Mouse (Mus musculus): ENCODE results near the gene Spef2.

The Spef2 gene

DNA sequence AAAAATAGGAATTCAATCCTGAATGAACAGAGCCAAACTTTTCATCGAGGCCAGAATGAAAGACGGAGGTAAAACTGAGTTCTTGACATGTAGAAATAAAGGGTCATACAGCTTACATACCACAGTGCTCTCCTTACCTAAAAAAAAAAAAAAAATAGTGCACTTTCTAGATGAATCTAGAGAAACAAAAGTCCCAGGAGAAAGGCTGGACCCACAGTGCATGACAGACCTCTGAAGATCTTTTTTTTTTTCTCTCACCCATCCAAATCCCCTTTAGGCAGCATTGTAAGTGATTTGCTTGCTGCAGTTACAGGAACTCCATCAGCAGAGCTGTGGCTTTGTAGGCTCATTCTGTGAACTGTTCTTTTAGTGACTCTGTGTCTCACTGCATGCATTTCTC, 199.7 kb downstream of the Spef2 start:
- DNase-seq (ENCODE audit: low spot score in 2 of 2), result no peak

- no peak for DNase-seq (ENCODE audit: low spot score in 2 of 2)
These were observed 213.5 kb downstream of the Spef2 start for GRCm38 (mm10) chr15:9535200-9535599.

DNA sequence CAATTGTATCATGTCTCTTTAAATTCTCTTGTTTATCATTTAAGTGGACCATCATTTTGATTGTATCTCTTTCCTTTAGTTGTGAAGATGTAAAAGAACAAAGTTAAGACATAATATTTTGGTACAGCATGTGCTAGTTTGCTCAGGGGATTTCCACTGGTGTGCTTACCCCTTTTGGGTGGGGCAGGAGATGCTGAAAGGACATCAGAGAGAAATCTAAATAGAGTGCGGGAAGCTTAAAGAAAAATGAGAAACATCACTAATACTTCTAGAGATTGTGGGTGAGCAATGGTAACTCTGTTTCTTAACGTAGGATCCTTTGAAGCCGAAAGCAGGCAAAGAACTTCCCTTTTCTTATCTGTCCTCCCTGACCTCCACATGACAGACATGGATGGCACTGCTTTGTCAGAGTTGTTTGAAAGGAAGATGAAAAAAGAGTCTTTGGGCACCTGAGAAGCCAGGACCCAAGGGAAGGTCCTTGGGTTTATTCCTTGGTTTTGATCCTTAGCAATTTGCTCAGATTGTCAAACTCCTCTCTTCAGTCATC, 215.2 kb downstream of the Spef2 start:
- DNase-seq (ENCODE audit: low spot score in 2 of 2), result no peak

- DNase-seq (ENCODE audit: low spot score in 2 of 2), result no peak
These were observed 218.6 kb downstream of the Spef2 start, which contains the start of gene Il7r for GRCm38 (mm10) chr15:9530076-9530475. Gene Il7r, minus strand, starts transcription at chr15:9530176.

GRCm38 (mm10) chr15:9529646-9530045, 219.0 kb downstream of the Spef2 start:
- no peak for DNase-seq (ENCODE audit: low spot score in 2 of 2)

All from frontal cortex, postnatal 36 days (tissue).